Mouse (Mus musculus) embryonic facial prominence, embryonic 12.5 days (tissue): ENCODE results near the gene Wdr60. TPM values are rescaled to one million over a fixed set of nuclear protein-coding genes. Genes with fewer than 3 reads are reported as not detected.
A peak's percentile ranks its signal among the peaks of the same experiment; 100 is the strongest.

Experiments used
- ATAC-seq: fragments of 200-750 bp; cut with Nextera tagmentation; 2 replicates; pipeline ENCODE4 v1.8.0; 2017; ENCODE audit not compliant: insufficient number of reproducible peaks, insufficient read depth, low FRiP score, low TSS enrichment
- H3K27ac ChIP-seq: fragments of 300-500 bp; sonication (generic); 2 replicates; pipeline ENCODE4 v1.5.1; 2016; ENCODE audit warnings: mild to moderate bottlenecking
- H3K27me3 ChIP-seq: fragments of 300-500 bp; sonication (generic); 2 replicates; pipeline ENCODE4 v1.6.1; 2016; ENCODE audit warnings: mild to moderate bottlenecking, moderate library complexity
- H3K36me3 ChIP-seq: fragments of 300-500 bp; sonication (generic); 2 replicates; pipeline ENCODE4 v1.6.1; 2016; ENCODE audit warnings: mild to moderate bottlenecking
- H3K4me1 ChIP-seq: fragments of 300-500 bp; sonication (generic); 2 replicates; pipeline ENCODE4 v1.6.1; 2016
- H3K4me2 ChIP-seq: fragments of 300-500 bp; sonication (generic); replicated peaks from 2 replicates; pipeline ENCODE4 v1.6.1; 2016; ENCODE audit warnings: mild to moderate bottlenecking, moderate library complexity
- H3K4me3 ChIP-seq: fragments of 300-500 bp; sonication (generic); 2 replicates; pipeline ENCODE4 v1.5.1; 2016; ENCODE audit warnings: mild to moderate bottlenecking
- H3K9ac ChIP-seq: fragments of 300-500 bp; sonication (generic); 2 replicates; pipeline ENCODE4 v1.6.1; 2016; ENCODE audit warnings: mild to moderate bottlenecking, moderate library complexity
- H3K9me3 ChIP-seq: fragments of 300-500 bp; sonication (generic); 2 replicates; pipeline ENCODE4 v1.6.1; 2016; ENCODE audit warnings: mild to moderate bottlenecking, moderate library complexity
- WGBS: fragments of 180-500 bp; shearing (Covaris S2); methylation state at CpG from one replicate; pipeline ENCODE4 v1.1.7; 2016; 5-methylcytosine and 5-hydroxymethylcytosine counted together
- polyA plus RNA-seq: library from polyadenylated mRNA; unstranded; fragments of >200 nt; fragmentation: Nextera tagmentation; extraction: Ambion mirVana; gene quantifications from 2 replicates; pipeline ENCODE4 v1.2.1, GENCODE M21; 2016

Gene Wdr60
- polyA plus RNA-seq = 27.3 and 30.5 TPM in 2 replicates

DNA sequence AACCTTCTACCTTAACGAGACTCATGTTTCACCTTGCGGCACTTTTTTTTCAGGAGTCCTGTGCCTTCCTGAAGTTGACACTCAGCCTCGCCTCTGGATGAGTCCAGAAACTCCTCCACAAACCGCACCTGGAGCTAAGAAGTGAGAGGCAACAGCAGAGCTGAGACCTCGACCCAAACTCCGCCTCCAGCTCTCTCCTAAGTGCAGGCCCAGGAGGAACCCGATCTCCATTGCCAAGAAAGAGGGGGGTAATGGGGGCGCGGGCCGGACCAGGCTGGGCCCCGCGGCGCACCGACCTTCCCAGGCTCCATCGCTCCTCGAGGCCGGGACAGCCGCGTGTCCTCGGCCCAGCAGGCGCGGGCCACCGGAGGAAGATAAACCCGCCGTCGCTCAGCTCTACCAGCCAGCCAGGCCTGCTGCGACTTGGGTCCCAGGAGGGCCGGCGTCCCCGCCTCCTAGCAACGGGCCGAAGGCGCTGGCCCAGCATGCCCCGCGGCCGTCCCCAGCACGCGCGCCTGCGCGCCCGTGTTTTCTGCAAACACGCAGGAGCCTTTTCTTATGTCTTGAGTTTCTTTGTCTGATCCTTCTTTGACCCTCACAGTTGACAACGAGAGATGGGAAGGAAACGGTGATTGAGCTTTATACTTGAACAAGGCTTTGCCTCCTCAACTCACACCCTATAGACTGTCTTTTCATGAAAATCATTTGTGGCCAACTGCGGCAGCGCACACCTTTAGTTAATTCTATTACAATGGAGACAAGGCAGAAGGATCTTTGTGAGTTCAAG is at the start of gene Wdr60:
TSS of gene Wdr60 (minus strand) at position 468 of the 787 bp plus-strand sequence.
- peak; percentile 97 for ATAC-seq
- peak within 1 kb of the TSS; percentile 67 for H3K4me3 ChIP-seq
- WGBS = 3% methylated on average over 47 of the region's 47 CpGs
- H3K9ac ChIP-seq = peak within 1 kb of the TSS; percentile 79
- H3K4me2 ChIP-seq = peak within 1 kb of the TSS; percentile 60
- H3K36me3 ChIP-seq = no peaks in the 10 kb centered on the region
- H3K9me3 ChIP-seq = no peaks in the 10 kb centered on the region
- H3K27ac ChIP-seq = peak within 1 kb of the TSS; percentile 84
- no peaks in the 10 kb centered on the region for H3K27me3 ChIP-seq
- peaks cover 5% of the 10 kb centered on the region; the same call in 1 of the 2 replicates for H3K4me1 ChIP-seq

DNA sequence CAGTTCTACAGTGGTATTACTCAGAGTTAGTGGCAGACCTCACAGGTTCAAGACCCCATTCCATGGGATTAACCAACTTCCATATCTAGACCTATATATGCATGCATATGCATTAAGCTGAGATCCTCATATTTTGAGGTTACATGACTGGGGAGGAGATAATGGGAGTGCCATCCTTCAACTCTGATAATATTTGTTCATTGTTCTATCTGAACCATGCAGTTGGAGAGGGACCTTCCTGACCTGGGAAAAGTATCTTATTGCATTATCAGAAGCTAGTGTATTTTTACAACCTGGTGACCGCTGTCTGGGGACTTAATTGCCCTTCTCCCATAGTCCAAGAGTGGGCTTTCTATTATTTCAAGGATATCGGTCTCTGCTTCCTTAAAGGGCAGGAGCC is 45.8 kb upstream of the Wdr60 start:
- Histone ChIP-seq H3K4me1 (no peaks in the 10 kb centered on the region), H3K4me2 (no peak overlapping the region), H3K27me3 (no peaks in the 10 kb centered on the region), H3K9ac (no peak overlapping the region), H3K4me3 (no peak overlapping the region), H3K9me3 (no peaks in the 10 kb centered on the region), H3K36me3 (no peaks in the 10 kb centered on the region), H3K27ac (no peak overlapping the region)
- ATAC-seq = no peak
- WGBS = 73% methylated on average over 2 of the region's 2 CpGs

DNA sequence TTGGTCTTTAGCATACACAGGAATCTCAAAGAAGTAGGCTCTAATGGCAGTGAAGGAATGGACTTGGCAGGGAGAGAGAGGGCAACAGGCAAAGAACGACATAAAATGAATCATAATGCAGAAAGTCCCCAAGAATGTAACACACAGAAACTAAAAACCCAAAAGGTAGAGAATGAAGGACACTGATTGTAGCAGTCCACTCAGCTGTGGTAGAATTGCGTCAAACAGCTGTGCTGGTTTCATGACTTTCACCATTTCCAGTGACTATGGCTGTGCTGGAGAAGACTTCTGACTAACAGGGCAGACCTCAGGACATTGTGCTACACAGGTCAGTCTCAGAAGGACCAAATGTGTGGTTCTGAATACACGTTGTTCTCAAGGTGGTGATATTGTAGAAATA is 45.0 kb upstream of the Wdr60 start:
- no peak overlapping the region for H3K27ac ChIP-seq
- H3K36me3 ChIP-seq = no peaks in the 10 kb centered on the region
- no peak for ATAC-seq
- H3K4me3 ChIP-seq = no peak overlapping the region
- H3K9ac ChIP-seq = no peak overlapping the region
- no peaks in the 10 kb centered on the region for H3K27me3 ChIP-seq
- no peak overlapping the region for H3K4me2 ChIP-seq
- WGBS = 89% methylated on average over 3 of the region's 3 CpGs
- H3K9me3 ChIP-seq = no peaks in the 10 kb centered on the region
- no peaks in the 10 kb centered on the region for H3K4me1 ChIP-seq

DNA sequence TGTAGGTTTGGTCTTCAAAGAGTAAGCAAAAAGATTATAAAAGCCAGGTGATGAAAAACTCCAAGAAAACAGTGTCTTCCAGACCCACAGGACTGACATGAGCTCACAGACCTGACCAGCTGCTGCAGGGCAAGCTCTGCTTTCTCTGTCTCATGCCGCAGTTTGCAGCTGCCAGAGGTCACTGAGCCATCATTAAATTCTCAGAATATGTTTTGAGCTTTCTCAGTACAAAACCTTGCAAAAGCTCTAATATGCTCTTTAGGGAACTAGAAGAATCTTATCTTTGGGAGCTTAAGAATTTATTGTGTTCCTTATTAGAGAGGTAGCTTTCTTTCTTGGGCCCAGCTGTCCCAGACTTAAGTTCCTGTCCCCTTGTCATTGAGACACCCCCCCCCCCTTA is 43.2 kb upstream of the Wdr60 start:
- H3K4me2 ChIP-seq = no peak overlapping the region
- ATAC-seq = no peak
- H3K4me1 ChIP-seq = no peaks in the 10 kb centered on the region
- WGBS = 44% methylated on average over 1 of the region's 1 CpGs
- no peaks in the 10 kb centered on the region for H3K36me3 ChIP-seq
- no peak overlapping the region for H3K9ac ChIP-seq
- H3K27me3 ChIP-seq = no peaks in the 10 kb centered on the region
- H3K27ac ChIP-seq = no peak overlapping the region
- no peaks in the 10 kb centered on the region for H3K9me3 ChIP-seq
- H3K4me3 ChIP-seq = no peak overlapping the region

DNA sequence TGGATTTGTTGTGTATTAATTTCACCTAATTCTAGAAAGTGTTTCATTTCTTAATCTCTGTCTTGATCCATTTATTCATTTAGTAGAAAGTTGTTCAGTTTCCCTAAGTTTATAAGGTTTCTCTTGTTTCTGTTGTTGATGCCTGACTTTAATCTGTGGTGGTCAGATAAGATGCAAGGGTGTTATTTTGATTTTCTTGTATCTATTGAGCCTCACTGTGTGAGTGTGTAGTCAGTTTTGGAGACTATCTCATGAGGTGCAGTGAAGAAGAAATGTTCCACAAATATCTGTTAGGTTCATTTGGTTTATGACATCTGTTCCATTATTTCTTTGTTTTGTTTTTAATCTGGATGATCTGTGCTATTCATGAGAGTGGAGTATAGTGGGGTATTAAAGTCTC is 39.4 kb upstream of the Wdr60 start:
- Histone ChIP-seq H3K36me3 (no peaks in the 10 kb centered on the region), H3K27ac (no peak overlapping the region), H3K9ac (no peak overlapping the region), H3K4me2 (no peak overlapping the region), H3K4me1 (no peaks in the 10 kb centered on the region), H3K4me3 (no peak overlapping the region), H3K9me3 (no peaks in the 10 kb centered on the region), H3K27me3 (no peaks in the 10 kb centered on the region)
- no peak for ATAC-seq

DNA sequence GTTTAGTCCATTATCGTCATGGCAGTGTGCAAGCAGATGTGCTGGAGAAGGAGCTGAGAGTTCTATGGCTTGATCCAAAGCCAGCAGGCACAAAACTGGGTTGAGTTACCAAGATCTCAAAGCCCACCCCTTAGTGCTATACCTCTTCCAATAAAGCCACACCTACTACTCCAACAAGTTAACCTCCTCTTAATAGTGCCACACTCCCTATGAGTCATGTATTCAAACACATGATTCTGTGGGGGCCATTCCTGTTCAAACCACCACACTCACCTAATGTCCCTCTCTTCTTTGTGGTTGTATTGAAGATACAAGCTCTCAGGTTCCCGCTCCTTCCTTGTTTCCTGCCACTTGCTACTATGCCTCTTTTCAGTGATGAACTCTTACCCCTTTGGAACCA is 37.1 kb upstream of the Wdr60 start:
- no peak for ATAC-seq
- 92% methylated on average over 2 of the region's 2 CpGs for WGBS
- Histone ChIP-seq H3K9ac (no peak overlapping the region), H3K9me3 (no peaks in the 10 kb centered on the region), H3K27ac (no peak overlapping the region), H3K27me3 (no peaks in the 10 kb centered on the region), H3K4me1 (no peaks in the 10 kb centered on the region), H3K36me3 (no peaks in the 10 kb centered on the region), H3K4me3 (no peak overlapping the region), H3K4me2 (no peak overlapping the region)

DNA sequence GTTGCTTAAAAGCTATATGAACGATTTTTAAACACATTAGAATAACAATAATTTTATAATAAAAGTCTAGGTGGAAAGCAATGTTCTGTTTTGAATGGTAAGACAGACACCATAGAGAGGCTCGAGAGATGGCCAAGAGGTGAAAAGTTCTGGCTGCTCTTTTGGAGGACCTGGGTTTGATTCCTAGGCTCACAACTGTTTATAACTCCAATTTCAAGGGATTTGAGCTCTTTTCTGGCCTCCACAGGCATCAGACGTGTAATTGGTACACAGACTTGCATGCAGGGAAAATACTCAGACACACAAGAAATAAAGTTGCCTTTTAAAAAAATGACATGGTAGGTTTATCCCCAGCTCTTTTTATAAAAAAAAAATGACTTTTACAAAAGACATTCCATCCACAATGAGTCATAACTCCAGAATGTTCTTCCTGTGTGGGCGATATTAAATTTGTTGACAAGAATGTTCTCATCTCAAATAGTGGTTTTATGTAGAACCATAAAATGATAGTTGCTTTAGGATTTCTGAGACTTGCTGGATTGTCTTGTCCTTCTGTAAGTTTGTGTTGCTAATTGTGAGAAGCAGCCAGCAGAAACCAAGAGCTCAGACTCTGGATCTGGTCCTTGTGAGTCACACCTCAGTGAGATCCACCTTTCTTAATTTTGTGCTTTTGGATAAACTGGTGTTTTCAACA is 30.9 kb upstream of the Wdr60 start:
- no peak overlapping the region for H3K9ac ChIP-seq
- no peak overlapping the region for H3K27ac ChIP-seq
- H3K4me2 ChIP-seq = no peak overlapping the region
- no peaks in the 10 kb centered on the region for H3K36me3 ChIP-seq
- no peak overlapping the region for H3K4me3 ChIP-seq
- no peaks in the 10 kb centered on the region for H3K4me1 ChIP-seq
- H3K27me3 ChIP-seq = no peaks in the 10 kb centered on the region
- 82% methylated on average over 4 of the region's 4 CpGs for WGBS
- no peaks in the 10 kb centered on the region for H3K9me3 ChIP-seq
- no peak for ATAC-seq

DNA sequence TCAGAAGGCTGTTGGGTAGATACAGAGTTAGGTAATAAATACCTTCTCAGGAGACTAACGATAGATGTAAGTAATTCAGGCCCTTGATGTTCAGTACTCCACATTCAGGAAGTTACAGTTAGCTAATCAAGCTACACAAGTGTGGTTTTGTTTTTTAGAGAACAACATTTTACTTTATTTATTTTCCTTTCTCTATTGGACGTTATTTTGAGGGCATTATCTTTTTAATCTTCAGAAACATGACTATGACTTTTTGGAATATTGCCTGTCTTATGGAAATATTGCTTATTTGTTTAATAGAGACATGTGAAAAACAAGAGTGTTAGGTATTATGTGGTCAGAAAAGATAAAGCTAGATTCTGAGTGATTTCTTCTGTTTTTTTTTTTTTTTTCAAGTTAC is 30.4 kb upstream of the Wdr60 start:
- H3K4me1 ChIP-seq = no peaks in the 10 kb centered on the region
- no peaks in the 10 kb centered on the region for H3K27me3 ChIP-seq
- no peak overlapping the region for H3K9ac ChIP-seq
- no peaks in the 10 kb centered on the region for H3K36me3 ChIP-seq
- H3K27ac ChIP-seq = no peak overlapping the region
- 78% methylated on average over 2 of the region's 2 CpGs for WGBS
- H3K9me3 ChIP-seq = no peaks in the 10 kb centered on the region
- no peak overlapping the region for H3K4me3 ChIP-seq
- H3K4me2 ChIP-seq = no peak overlapping the region
- ATAC-seq = no peak

DNA sequence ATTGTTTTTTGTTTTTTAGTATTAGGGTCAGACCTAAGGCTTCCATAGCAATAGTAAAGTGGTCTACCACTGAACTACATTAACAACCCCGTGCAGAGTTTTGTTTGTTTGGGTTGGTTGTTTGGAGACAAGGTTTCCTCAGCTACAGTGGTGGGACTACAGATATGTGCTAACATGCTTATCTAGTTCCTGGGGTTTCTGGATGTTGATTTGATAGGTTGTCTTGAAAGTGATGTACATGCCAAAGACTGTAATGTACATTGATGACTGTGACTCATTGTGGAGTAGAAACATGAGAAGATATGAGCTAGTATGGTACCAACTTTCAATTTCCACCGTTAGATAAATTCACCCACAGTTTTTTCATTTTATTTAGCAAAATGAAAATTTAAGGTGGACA is 20.7 kb upstream of the Wdr60 start:
- H3K4me3 ChIP-seq = no peak overlapping the region
- WGBS = 85% methylated on average over 2 of the region's 2 CpGs
- no peak for ATAC-seq
- no peak overlapping the region for H3K4me2 ChIP-seq
- H3K27ac ChIP-seq = no peak overlapping the region
- H3K27me3 ChIP-seq = no peaks in the 10 kb centered on the region
- H3K36me3 ChIP-seq = no peaks in the 10 kb centered on the region
- H3K9ac ChIP-seq = no peak overlapping the region
- no peaks in the 10 kb centered on the region; the same call in 1 of the 2 replicates for H3K4me1 ChIP-seq
- no peaks in the 10 kb centered on the region for H3K9me3 ChIP-seq

DNA sequence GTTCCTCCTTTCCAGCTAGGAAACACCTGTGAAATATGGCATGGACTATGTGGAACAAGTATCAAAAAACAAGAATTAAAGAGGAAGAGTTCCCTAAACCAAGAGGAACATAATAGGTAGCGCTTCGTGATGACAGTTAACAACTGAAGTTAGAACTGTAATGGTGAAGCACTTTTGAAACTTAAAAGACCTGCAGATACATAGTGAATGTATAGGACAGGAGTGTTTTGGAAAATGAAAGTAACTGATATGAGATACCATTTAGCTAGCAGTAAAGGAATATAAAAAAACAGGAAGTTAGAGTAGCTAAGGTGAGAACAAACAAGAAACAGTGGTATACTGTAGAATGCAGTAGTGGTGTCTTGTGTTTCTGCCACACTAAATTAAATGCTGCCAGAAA is 20.0 kb upstream of the Wdr60 start:
- 93% methylated on average over 2 of the region's 2 CpGs for WGBS
- no peak for ATAC-seq

DNA sequence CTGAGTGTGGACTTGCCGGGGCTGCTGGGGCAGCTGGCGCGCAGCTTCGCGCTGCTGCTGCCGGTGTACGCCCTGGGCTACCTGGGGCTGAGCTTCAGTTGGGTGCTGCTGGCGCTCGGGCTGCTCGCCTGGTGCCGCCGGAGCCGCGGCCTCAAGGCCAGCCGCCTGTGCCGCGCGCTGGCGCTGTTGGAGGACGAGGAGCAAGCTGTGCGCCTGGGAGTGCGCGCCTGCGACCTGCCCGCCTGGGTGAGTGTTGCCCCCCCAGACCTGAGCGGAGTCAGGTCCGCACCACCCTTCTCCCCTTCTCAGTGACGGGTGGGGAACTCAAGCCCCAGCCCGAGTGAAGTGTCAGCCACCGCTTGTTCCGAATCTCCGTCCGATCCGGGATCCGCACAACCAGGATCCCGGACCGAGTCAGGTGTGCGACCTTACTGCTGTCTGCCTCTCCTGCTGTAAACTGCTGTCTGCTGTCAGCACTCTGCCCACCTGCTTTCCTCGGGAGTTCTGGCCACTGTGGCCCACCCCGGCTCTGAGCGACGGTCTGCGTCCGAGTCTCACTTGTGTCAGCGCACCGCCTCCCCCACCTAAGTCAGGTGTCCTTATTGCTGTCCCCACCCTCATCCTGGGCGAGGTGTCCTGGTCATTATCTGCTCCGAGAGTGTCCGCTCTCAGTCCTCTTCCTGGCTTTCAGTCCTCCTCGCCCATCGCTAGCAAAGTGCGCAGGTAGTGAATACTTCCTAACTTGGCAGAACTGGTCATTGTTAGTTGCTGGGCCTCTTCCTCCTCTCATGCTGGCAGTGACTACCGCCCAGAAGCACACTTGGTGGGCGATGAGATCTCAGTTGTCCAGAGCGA is 18.8 kb upstream of the Wdr60 start:
- under 1% methylated on average over 55 of the region's 55 CpGs for WGBS
- peak overlapping the region; percentile 98 for H3K4me2 ChIP-seq
- H3K9ac ChIP-seq = peak overlapping the region; percentile 95
- H3K36me3 ChIP-seq = no peaks in the 10 kb centered on the region
- peak overlapping the region; percentile 91 for H3K4me3 ChIP-seq
- H3K9me3 ChIP-seq = no peaks in the 10 kb centered on the region
- H3K27ac ChIP-seq = peak overlapping the region; percentile 93
- H3K27me3 ChIP-seq = no peaks in the 10 kb centered on the region
- no peak for ATAC-seq
- no peaks in the 10 kb centered on the region; the same call in 1 of the 2 replicates for H3K4me1 ChIP-seq

More for the DNA sequence above, 20.0 kb upstream of the Wdr60 start:
- no peaks in the 10 kb centered on the region for H3K9me3 ChIP-seq
- H3K4me1 ChIP-seq = no peaks in the 10 kb centered on the region; the same call in 1 of the 2 replicates
- no peaks in the 10 kb centered on the region for H3K27me3 ChIP-seq
- H3K27ac ChIP-seq = no peak overlapping the region
- H3K36me3 ChIP-seq = no peaks in the 10 kb centered on the region
- no peak overlapping the region for H3K4me3 ChIP-seq
- no peak overlapping the region for H3K9ac ChIP-seq
- H3K4me2 ChIP-seq = no peak overlapping the region
